Mouse (Mus musculus) forelimb bud, embryonic 11.5 days (tissue): ENCODE measurements around the gene Sap25.

Experiments used
- DNase-seq: peaks from one replicate; pipeline ENCODE4 v3.0.0-alpha.2; 2012; ENCODE audit warnings: low read depth, low spot score

Gene Sap25

DNA sequence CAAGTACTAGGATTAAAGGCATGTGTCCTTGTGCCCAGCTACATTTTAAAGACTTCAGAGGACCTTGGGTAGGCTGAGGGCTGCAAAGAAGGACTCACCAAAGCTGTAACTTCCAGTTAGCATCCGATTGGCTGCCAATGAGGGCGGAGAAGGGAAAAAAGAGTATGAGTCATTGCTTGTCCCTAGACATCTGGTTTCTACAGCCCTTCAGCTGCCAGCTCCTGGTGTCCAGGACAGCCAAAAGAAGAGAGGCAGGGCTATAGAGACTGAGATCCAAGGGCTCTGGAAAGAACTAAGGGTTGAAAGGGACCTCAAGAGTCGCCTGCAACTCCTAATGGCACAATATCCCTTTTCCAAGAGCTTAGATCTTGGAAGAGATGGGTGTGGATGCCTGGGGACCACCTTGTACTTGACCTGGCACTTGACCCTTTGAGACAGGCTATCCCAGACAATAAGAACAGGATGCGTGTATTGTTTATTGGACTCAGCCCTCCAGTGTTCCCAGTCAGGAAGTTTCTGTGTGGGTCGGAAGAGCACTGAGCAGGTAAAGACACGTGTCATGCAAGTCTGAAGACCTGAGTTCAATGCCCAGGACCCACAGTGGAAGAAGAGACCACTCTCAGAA, 19.0 kb downstream of the Sap25 start:
- no peak for DNase-seq

DNA sequence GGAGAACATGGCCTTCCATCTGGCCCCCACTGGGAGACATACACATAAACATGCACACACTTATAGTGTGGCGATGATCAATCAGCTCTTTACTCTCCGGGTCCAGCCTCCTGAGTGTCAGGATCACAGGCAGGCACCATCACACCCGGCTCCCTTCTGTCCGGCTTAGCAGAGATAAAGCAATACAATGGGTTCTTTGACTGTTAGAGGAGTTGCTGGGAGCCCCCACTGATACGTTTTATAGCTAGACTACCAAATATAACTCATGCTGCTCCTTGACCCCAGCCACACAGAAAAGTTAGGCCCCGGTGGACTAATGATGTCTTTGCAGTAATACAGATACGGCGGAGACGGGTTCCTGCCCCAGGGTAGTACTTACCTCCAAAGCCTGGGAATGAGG, 21.9 kb downstream of the Sap25 start:
- DNase-seq: no peak

DNA sequence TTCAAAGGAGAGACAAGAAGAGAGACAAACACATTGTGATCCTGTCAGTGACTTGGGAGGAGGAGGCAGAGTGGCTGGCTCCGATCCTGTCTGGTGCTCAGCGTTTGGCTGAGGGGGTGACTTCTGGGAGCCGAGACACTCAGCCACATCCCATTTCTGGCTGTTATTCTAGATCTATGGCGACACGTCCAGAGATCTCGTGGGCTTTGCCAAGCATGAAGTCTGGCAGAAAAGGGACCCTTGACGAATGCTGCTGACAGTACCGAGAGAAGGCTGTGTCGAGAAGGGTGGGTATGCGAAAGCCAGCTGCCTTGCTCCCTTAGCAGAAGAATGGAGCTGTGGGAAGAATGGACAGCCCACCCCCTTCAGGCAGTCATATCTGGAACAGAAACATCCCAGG, 27.8 kb downstream of the Sap25 start:
- no peak for DNase-seq

DNA sequence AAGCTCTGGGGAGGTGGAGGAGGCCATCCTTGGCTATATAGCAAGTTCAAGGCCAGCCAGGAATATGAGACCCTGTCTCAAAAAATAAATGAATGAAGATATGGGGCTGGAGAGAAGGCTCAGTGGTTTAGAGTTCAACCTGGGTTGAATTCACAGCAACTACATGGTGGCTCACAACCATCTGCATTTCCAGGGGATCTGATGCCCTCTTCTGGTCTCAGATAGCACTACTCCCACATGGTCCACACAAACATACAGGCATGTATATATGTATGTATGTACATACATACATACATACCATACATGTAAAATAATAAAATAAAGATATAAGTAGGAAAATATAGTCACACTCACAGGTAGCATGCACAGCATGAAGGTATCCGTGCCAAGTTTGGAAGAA, 29.1 kb downstream of the Sap25 start:
- DNase-seq: no peak

DNA sequence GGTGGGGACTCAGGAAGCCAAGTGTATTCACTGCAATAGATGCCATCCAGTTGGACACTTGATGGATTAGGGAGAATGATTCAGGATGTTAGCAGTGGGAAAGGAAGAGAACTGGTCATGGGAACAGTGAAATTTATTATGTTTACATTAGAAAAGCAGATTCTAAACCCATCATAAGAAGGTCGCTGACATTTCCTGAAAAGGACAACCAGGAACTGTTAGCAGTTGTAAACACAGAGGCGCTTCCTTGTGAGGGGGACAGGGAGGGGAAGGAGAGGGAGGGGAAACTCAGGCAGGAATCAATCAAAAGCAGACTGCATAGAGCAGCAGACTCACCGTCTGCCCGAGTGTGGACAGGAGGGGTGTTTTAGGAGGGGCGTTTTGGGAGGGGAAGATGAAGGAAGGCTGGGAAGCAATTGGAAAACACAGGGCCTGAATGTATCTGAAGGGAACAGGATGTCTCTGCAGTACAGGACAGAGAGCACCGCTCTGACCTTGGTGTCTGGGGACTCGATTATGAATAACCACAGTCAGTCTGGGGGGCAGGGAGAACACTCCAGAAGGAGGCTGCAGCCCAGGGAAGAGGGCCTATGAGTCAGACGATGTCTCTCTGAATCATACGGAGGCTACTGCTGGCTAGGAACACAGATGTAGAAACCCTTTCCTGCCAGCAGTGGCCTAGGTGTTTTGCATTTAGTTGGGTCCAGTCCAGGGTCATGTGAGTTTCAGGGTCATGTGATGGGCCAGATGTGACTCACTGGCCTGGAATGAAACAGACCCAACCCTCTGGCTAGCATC, 30.5 kb downstream of the Sap25 start:
- DNase-seq: no peak

DNA sequence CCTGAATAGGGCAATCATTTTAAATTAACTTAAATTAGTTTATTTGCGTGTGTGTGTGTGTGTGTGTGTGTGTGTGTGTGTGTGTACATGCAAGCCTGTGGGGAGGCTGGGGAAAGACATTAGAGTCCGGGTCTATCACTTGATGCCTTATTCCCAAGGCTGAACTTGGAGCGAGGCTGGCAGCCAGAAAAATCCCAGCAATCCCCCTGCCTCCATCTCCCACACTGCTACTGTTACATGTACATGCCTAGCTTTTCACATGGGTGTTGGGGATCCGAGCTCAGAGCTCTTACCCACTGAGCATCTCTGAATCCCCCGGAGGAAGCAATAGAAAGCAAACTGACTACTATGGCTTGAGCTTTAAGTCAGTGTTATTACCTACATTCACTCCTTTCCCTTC, 31.2 kb downstream of the Sap25 start:
- DNase-seq: no peak

DNA sequence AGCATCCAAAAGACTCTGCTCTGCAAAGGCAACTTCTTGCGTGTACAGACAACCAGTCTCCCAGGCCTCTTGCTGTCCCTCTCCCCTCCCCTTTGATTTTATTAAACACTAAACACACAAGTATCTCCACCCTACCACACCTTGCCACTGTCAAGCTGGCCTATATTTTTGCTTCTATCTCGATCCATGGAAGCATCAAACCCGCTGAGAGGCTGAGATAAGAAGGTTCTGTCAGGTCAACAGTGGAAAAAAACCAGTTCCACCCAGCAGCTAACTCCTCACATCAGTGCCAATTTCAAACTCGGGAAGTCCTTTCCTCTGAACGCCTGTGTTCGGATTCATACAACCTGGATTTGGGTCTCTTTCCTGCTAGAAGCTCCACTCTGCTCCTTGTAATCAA, 31.9 kb downstream of the Sap25 start:
- DNase-seq: no peak

DNA sequence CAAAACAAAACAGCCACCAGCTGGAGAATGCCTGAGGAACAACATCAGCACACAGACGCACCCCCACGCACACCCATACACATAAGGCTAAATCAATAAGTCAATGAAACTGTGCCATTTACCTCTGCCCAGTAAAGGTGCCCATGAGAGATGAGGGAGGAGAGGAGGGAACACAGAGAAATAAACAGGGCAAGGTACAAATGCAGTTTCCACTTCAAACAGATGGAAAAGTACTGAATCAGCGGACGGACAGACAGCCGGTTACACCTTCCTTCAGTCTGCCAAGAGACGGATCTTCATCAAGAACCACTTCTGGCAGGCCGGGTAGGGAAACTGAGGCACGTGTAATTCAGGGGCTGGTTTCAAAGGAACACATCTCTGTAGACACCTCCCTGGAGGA, 33.7 kb downstream of the Sap25 start:
- no peak for DNase-seq

DNA sequence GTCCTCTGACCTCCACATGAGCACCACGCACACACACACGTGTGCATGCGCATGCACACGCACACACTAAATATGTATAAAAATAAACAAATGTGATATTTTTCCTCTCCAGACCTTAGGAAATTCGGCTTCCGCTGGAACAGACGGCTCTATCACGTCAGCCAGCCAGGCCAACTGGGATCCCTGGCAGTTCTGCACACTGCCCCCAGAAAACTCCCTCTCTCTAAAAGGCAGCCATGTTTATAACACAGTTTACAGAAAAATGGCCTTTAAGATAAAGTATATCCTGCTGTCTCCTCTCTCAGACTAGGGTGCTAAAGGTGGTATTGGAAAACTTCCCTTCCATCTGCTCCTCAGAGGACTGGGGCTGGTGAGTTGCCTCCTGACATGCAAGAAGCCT, 36.7 kb downstream of the Sap25 start:
- DNase-seq: no peak

DNA sequence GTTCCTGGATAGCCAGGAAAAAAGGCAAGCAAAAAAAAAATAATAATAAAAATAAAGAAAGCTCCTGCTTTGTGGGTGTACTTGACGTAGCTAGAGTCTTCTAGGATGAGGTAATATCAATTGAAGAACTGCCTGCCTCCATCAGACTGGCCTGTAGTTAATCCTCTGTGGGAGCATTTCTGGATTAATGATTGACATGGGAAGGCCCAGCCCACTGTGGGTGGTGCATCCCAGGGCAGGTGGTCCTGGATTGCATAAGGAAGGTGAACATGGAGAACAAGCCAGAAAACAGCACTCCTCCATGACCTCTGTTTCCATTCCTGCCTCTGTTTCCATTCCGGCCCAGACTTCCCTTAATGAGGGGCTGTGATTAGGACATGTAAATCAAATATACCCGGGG, 37.6 kb downstream of the Sap25 start:
- no peak for DNase-seq

DNA sequence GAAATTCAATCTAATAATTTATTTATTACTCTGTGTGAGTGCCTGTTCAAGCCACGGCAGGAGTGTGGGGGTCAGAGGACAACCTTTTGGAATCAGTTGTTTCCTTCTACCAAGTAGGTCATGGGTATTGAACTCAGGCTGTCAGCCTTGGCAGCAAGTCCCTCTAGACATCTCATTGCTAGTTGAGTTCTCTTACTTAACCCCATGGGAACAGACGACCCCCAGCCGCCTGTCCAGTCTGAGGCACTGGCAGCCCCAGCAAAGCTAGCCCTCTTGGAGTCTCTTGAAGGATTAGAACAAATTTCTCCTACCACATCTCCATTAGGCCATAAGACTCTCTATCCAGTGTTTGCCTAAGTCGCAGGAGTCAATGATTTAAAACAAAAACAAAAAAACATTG, 38.6 kb downstream of the Sap25 start:
- DNase-seq: no peak

DNA sequence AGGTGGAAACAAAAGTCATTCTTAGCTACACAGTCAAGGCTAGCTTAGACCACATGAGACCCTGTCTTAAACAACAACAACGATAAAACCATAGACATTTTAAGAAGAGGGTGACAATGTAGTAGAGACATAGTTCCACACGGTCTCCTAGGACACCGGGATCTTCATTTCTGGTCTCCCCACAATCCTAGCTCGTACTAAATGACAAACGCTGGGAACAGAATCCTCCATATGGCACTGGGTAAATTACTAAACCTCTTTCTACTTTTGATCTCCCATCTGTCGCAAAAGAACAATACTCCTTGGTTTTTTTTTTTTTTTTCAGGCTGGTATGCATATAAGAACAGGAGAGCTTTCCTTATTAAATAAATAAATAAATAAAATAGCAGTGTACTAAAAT, 41.4 kb downstream of the Sap25 start:
- DNase-seq: no peak

DNA sequence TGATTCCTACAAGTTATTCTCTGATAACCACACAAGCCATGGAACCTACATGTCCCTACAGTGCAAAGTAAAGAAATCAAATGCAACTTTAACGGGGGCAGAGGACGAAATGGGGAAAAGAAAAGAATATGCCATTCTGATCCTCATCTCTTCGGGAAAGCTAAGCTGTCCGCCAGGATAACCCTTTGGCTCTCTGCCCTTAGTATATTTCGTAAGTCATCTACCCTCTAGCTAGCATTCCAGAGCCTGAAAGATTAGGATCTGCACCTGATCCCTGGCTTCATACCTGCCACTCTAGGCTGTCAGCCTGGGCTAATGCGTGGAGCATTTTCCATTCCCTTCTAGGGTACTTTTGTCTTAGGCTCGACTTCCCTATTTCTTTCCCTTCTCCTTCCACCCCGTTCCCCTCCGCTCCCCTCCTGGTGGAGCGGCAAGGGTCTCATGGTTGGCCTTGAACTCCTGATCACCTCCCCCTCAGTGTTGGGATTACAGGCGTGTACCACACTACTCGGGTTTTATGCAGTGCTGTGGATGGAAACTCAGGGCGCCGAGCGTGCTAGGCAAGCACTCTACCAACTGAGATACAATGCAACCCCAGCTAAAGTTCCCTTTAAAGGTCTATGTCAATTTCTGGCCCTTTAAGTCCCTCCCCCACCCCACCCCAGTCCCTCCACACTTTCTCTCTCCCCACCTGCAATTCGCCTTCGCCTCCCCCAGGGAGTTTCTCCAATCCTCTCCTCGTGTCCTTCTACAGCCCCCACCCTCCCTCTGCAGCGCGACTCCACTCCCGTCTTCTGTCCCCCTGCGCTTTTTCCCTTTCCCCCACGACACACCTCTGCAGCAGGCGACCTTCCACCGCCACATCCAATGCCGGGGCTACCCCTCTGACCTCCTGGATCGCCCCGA, 42.5 kb downstream of the Sap25 start:
- DNase-seq: no peak

DNA sequence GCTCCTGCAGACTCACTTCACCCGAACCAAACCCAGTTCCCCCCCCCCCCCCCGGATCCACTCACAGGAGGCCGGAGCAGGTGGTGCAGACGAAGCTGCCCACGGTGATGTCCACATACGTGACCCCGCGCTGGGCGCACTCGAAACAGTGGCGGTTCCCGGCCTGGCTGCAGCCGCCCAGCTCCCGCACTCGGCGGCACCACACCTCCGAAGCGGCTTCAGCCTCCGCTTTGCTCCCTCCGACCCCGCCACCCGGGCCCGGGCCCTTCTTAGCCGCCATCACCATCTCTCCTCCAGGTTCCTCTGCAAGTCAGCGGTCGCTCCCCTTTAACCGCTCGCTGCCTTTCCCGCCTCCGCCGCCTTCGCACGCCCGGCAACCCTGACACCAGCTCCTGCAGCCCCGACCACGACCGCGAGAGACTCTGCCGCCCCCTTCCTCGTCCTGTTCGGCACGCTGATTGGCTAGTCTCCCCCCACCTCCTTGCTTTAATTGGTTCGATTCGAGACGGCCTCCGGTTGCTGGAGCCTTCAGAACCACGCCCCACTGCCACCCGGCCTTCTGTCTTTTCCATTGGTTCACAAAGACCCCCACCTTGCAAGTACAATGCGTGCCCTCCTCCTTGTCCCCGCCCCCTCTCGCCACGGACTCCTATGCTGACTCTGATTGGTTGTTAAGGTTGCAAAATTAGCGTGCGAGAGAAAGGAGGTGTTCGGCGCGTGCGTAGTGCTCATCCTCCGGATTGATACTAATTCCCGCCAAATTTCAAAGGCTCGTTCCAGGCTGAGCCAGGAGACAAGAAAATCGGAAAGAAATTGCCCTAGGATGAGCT, 43.4 kb downstream of the Sap25 start, which contains the start of gene Agfg2:
Gene Agfg2 (minus strand): TSS at position 433 of the 830 bp plus-strand sequence.
- DNase-seq: peak; percentile 99

DNA sequence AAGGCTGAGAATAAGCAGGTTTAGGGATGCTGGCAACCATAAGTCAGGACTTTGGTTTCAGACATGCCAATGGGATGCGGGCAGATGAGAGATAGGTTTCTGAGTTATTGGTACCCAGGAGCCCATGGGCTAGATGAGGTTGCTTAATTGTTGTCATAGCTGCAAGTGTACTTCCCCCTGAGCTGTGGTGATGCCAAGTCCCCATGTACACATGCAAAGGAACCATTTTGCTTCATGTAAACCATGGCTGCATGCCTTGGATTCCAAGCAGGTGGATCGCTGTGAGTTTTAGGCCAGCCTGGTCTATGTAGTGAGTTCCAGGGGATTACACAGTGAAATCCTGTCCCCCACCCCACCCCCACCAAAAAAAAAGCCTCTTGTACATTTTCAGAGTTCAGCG, 44.5 kb downstream of the Sap25 start:
- DNase-seq: no peak

DNA sequence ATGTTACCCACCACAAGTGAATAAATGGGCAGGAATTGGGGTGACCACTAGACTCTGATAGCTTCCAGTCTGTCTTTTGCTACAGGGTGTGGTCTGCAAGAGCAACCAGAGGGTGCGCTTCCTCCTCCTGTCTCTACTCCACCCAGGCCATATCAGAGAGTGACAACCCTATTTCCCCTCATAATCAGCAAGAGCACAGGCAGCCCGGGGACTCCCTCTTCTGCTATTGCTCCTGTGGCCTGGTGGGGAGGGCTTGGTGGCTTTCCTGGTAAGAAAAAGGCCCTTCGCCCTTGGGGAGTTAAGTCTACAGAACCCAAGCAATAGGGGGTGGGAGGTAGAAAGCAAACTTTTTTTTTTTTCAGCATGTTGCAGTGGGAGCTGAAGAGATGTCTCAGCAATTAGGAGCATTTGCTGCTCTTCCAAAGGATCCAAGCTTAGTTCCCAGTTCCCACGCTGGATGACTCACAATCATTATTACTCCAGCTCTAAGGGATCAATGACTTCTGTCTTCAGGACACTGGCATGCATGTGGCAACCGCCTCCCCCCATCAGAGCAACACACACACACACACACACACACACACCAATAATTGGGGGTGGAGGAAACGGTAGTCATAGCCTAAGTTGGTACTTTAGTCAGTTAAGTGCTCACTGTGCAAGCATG, 45.1 kb downstream of the Sap25 start:
- DNase-seq: no peak

DNA sequence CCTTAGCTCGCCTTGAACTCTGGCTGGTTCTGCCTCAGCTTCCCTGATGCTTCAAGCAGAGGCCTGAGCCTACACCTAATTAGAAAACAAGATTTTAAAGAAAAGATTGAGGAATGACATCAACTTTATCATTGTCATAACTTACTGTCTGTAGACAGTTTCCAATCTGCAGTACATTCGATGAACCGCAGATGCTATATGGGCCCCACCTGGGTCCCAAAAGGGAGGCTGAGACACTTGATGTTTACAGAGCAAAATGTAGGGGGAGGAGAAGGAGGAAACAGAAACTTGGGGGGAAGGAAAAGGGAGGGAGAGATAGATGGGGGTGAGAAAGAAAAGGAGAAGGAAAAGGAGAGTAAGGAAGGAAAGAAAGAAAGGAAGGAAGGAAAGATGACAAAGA, 48.8 kb downstream of the Sap25 start:
- no peak for DNase-seq

DNA sequence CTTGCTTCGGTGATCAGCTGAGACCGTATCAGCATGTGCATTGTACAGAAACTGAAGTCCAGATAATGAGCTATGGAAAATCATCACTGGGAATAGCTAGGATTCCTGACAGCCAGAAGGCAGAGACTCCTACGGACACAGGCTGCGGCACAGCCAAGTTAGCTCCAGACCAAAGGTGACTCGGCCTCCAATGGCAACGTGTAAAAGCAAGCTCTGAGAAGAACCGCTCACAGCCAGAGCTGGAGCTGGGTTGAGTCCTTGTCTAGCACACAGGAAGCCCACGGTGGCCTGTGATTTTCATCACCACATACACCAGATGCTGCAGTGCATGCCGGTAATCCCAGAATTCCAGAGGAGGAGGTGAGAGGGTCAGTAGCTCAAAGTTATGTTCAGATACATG, 49.4 kb downstream of the Sap25 start:
- DNase-seq: no peak

DNA sequence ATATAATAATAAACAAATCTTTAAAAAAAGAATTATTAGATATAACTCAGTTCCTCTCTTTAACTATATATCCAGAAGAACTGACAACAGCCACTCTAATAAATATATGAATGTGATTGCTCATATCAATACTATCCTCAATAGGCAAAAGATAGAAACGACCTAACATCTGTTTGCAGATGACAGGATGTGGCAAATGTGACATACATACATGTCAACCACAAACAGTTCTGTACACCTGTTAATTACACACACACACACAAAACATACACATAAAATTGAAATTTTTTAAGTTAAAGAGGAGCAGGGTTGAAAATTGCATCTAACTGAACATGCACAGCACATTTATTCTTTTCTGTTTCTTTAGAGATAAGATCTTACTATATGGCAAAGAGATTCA, 50.7 kb downstream of the Sap25 start:
- no peak for DNase-seq
